Mouse (Mus musculus) liver, embryonic 14.5 days (tissue): ENCODE results near the gene Smg6.

ENCODE experiments used
- CTCF ChIP-seq: IDR thresholded peaks from 2 replicates; pipeline ENCODE4 v1.5.1; 2016; ENCODE audit warnings: antibody characterized with exemption, low read depth, control low read depth
- EP300 ChIP-seq: IDR thresholded peaks from 2 replicates; pipeline ENCODE4 v1.6.1; 2016; ENCODE audit warnings: antibody characterized with exemption, low read depth

GRCm38 (mm10) chr11:75171186-75171865 lies 245.7 kb downstream of the Smg6 start:
- TF ChIP-seq CTCF = no peak
- no peak for TF ChIP-seq EP300
